Mouse (Mus musculus) midbrain, embryonic 13.5 days (tissue): ENCODE results near the gene Cltc. TPM values are rescaled to one million over a fixed set of nuclear protein-coding genes. Genes with fewer than 3 reads are reported as not detected.
"Not testable (repeated sequence)": the region's sequence is repeated elsewhere in the genome, so short reads cannot be mapped to it uniquely, and the experiment has no call there.

Source experiments
- ATAC-seq: fragments of 200-750 bp; cut with Nextera tagmentation; 2 replicates; pipeline ENCODE4 v1.8.0; 2017; ENCODE audit warnings: mild to moderate bottlenecking, moderate TSS enrichment, moderate library complexity
- H3K27ac ChIP-seq: fragments of 300-500 bp; sonication (generic); 2 replicates; pipeline ENCODE4 v1.5.1; 2015; ENCODE audit warnings: inconsistent platforms, mild to moderate bottlenecking, moderate library complexity
- H3K27me3 ChIP-seq: fragments of 300-500 bp; sonication (generic); 2 replicates; pipeline ENCODE4 v1.6.1; 2015; ENCODE audit warnings: mild to moderate bottlenecking, inconsistent platforms
- H3K36me3 ChIP-seq: fragments of 300-500 bp; sonication (generic); 2 replicates; pipeline ENCODE4 v1.6.1; 2015; ENCODE audit warnings: mild to moderate bottlenecking, inconsistent platforms
- H3K4me1 ChIP-seq: fragments of 300-500 bp; sonication (generic); replicated peaks from 2 replicates; pipeline ENCODE4 v1.6.1; 2015; ENCODE audit warnings: inconsistent platforms
- H3K4me2 ChIP-seq: fragments of 300-500 bp; sonication (generic); replicated peaks from 2 replicates; pipeline ENCODE4 v1.6.1; 2015; ENCODE audit warnings: moderate library complexity, mild to moderate bottlenecking, inconsistent platforms
- H3K4me3 ChIP-seq: fragments of 300-500 bp; sonication (generic); replicated peaks from 2 replicates; pipeline ENCODE4 v1.5.1; 2015; ENCODE audit warnings: mild to moderate bottlenecking, inconsistent platforms
- H3K9ac ChIP-seq: fragments of 300-500 bp; sonication (generic); replicated peaks from 2 replicates; pipeline ENCODE4 v1.6.1; 2015; ENCODE audit warnings: mild to moderate bottlenecking, inconsistent platforms
- H3K9me3 ChIP-seq: fragments of 300-500 bp; sonication (generic); 2 replicates; pipeline ENCODE4 v1.6.1; 2016; ENCODE audit warnings: mild to moderate bottlenecking, inconsistent platforms
- WGBS: fragments of 180-500 bp; shearing (Covaris S2); methylation state at CpG from one replicate; pipeline ENCODE4 v1.1.7; 2015; 5-methylcytosine and 5-hydroxymethylcytosine counted together
- polyA plus RNA-seq: library from polyadenylated mRNA; unstranded; fragments of >200 nt; fragmentation: Nextera tagmentation; extraction: Ambion mirVana; gene quantifications from 2 replicates; pipeline ENCODE4 v1.2.1, GENCODE M21; 2015

The Cltc gene
- 142 and 147 TPM in 2 replicates for polyA plus RNA-seq

DNA sequence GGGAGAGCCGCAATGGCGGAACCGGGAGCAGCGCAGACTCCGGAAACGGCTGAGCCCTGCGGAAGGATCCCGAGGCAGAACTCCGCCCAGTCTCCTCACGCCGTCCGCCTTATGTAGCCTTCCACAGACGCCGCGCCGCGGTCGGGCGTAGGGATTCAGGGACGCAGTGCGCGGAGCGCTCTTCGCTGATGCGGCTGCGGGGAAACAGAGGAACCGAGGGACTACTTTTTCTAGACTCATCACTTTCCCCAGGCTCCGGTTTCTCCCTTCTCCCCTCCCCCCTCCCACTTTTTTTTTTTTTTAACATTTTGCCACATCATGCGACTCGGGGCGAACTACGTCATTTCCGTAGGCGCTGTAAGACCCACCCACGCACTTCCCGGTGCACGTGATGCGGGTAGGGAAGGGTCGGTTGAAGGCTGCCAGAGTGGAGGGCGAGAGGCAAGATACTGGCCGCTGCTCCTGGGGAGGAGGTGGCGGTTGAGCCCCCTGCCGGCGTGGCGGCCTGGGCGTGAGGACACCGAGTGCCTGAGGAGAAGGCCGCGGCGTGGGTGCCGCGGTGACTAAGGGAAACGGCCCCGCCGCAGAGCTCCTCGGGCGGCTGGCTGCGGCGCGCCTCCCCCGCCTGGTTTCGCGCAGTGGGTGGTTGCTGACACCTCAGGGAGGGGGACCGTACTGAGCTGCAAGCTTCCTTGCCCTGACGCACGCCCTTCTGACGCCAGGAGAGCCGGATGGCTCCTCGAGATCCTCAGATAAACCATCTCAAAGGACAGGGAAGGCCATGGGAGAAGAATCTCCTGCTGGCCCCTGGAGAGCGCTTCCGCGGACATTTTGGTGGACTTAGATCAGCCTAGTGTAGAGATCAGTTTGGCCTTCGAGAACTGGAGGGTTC, at the start of gene Cltc:
Cltc (minus strand) TSS at position 86 of the 892 bp plus-strand sequence.
- Histone ChIP-seq H3K36me3 (no peaks in the 10 kb centered on the region), H3K4me3 (peak within 1 kb of the TSS; percentile 86), H3K9ac (peak within 1 kb of the TSS; percentile 92), H3K9me3 (no peaks in the 10 kb centered on the region), H3K27ac (peak within 1 kb of the TSS; percentile 97), H3K27me3 (no peaks in the 10 kb centered on the region), H3K4me2 (peak within 1 kb of the TSS; percentile 87), H3K4me1 (peaks cover 40% of the 10 kb centered on the region)
- ATAC-seq, result peak; percentile 98
- WGBS, result under 1% methylated on average over 69 of the region's 73 CpGs

DNA sequence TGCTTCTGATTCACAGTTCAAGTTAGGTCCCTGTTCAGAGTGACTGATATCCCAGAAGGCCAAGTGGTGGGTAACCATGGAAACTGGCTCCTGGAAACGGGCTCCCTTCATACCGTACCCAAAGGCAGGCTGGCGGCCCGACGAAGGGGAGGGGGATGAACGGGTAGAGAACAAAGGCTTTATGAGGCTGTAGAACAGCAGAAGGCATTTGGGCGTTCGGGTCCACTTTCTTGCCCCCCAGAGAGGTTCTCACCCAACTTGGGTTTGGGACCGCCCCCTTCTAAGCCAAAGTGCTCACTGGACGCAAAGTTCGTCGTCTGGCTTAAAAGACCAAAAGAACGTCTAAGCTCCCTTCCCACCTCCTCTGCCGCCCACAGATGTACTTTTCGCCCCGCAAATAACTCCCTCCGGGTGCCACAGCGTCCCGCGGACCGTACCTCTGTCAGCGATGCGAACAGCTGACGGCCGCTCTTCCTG, 49.7 kb upstream of the Cltc start:
- Histone ChIP-seq H3K4me2 (peak overlapping the region; percentile 68), H3K9ac (peak overlapping the region; percentile 68), H3K27me3 (0 out of 2 replicates have a peak, but pooled peaks cover 4% of the 10 kb centered on the region), H3K4me3 (peak overlapping the region; percentile 85), H3K27ac (peak overlapping the region; percentile 79), H3K36me3 (peaks cover 27% of the 10 kb centered on the region), H3K4me1 (peaks cover 10% of the 10 kb centered on the region), H3K9me3 (no peaks in the 10 kb centered on the region)
- under 1% methylated on average over 25 of the region's 25 CpGs for WGBS
- peak; percentile 94 for ATAC-seq

DNA sequence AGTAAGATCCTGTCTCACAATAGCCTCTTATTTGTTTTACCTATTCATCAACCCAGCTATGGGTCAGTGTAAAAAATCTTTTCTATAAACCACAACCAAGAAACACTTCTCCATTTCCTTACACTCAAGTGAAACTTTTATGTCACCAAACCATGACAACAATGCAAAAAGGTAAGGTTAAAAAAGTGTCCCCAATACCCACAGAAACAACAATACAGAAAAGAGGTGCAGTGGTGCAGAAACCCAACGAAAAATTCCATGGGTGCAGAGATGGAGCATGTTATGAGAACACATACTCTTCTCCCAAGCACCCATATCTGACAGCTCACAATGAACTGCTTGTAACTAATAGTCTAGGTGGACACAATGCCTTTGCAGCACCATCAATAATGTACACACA, 36.8 kb upstream of the Cltc start:
- no peak overlapping the region for H3K9ac ChIP-seq
- ATAC-seq, result no peak
- H3K9me3 ChIP-seq, result no peaks in the 10 kb centered on the region
- WGBS, result 71% methylated on average over 1 of the region's 1 CpGs
- H3K27me3 ChIP-seq, result no peaks in the 10 kb centered on the region
- H3K36me3 ChIP-seq, result peaks cover 64% of the 10 kb centered on the region
- H3K27ac ChIP-seq, result no peak overlapping the region
- no peaks in the 10 kb centered on the region for H3K4me1 ChIP-seq
- no peak overlapping the region for H3K4me3 ChIP-seq
- no peak overlapping the region for H3K4me2 ChIP-seq

DNA sequence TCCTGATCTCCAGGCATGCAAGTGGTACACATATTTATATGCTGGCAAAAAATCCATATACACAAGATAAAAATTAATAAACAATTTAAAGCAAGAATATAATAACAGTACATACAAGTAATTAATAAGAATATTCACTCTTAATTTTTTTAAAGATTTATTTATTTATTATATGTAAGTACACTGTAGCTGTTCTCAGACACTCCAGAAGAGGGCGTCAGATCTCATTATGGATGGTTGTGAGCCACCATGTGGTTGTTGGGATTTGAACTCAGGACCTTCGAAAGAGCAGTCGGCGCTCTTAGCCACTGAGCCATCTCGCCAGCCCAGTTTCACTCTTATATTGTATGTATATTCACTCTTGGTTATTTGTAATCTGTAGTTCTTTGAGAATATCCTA, 30.1 kb upstream of the Cltc start:
- H3K27ac ChIP-seq, H3K9ac ChIP-seq, H3K4me2 ChIP-seq, H3K27me3 ChIP-seq, H3K9me3 ChIP-seq, ATAC-seq, H3K4me1 ChIP-seq, H3K4me3 ChIP-seq: not testable (repeated sequence)
- H3K36me3 ChIP-seq, result peaks cover 68% of the 10 kb centered on the region
- WGBS, result 97% methylated on average over 5 of the region's 5 CpGs

DNA sequence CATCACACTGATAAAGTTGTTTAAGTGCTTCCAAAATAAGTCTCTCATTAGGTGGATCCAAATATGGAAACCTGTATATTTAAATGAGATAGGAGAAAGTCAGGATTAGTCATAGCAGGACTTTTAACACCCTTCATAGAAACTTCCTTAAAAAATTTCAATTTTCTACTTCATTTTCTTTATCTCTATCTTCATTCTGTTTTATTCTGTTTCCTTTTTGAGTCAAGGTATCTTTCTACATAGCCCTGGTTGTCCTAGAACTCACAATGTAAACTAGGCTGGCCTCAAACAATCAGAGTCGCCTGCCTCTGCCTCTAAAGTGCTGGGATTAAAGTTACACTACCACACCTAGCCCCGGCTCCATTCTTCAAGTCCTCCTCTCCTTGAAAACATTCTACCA, 28.4 kb upstream of the Cltc start:
- no peak overlapping the region for H3K27ac ChIP-seq
- peaks cover 78% of the 10 kb centered on the region for H3K36me3 ChIP-seq
- no peak overlapping the region for H3K4me3 ChIP-seq
- H3K4me2 ChIP-seq, result no peak overlapping the region
- no peak for ATAC-seq
- H3K9me3 ChIP-seq, result no peaks in the 10 kb centered on the region
- no peaks in the 10 kb centered on the region for H3K27me3 ChIP-seq
- no peak overlapping the region for H3K9ac ChIP-seq
- H3K4me1 ChIP-seq, result no peaks in the 10 kb centered on the region
- WGBS, result 97% methylated on average over 2 of the region's 2 CpGs

DNA sequence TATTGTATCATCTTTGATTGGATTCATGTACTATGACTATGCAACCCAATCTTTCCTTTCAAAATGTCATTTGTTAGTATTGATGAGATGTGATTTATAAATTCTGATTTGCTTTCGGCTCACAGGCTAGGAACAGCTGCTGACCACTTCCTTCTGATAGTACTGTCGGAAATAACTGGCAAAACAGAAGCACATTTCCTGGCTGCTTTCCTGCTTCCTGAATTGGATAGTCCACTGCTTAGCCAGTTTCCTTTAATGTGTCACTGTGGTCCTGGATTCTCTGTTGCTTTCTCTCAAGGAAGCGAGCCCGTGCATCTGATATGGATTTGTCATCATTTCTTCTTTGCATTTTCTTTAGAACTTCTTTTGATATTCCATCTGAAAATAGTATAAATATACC, 12.5 kb upstream of the Cltc start:
- H3K9ac ChIP-seq, result no peak overlapping the region
- no peak for ATAC-seq
- H3K36me3 ChIP-seq, result peaks cover 46% of the 10 kb centered on the region
- no peaks in the 10 kb centered on the region for H3K4me1 ChIP-seq
- no peaks in the 10 kb centered on the region for H3K27me3 ChIP-seq
- H3K9me3 ChIP-seq, result no peaks in the 10 kb centered on the region
- H3K4me2 ChIP-seq, result no peak overlapping the region
- H3K4me3 ChIP-seq, result no peak overlapping the region
- WGBS, result 90% methylated on average over 4 of the region's 4 CpGs
- H3K27ac ChIP-seq, result no peak overlapping the region

DNA sequence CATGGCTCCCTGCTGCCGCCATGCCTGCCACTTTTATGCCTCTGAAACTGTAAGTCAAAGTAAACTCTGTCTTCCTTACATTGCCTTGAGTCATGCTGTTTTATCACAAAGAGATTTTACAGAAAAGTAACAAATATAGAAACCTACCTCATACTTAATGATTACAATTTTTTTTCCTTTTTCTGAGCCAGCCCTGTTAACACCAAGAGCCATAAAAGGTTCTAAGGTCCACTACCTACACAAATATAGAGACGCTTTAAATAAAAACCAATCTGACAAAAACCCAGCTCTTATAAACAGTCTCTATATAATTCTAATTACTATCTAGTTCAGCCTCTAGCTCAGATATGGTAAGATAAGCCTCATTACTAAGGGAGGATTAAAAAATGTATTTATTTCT, 7.1 kb upstream of the Cltc start:
- Histone ChIP-seq H3K27ac (no peak overlapping the region), H3K4me2 (no peak overlapping the region), H3K9me3 (no peaks in the 10 kb centered on the region), H3K27me3 (no peaks in the 10 kb centered on the region), H3K9ac (no peak overlapping the region), H3K4me1 (no peaks in the 10 kb centered on the region), H3K4me3 (no peak overlapping the region), H3K36me3 (peaks cover 2% of the 10 kb centered on the region; the same call in 1 of the 2 replicates)
- WGBS, result 95% methylated on average over 2 of the region's 2 CpGs
- no peak for ATAC-seq

DNA sequence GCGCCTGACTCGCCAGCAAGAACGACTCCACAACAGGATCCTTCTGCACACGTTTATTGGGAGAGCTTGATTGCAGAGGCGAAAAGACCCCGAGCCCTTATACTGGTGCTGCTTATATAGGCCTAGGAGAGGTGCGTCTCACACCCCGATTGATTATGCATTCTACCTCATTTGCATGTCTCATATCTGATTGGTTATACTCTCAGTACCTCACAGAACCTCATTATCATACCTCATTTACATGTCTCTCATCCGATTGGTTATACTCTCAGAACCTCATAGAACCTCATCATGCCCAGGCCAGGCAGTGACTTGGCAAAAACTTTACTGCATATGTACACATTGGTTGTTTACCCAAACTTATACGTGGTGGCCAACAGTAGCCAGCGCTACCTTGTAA, 5.8 kb upstream of the Cltc start:
- not testable (repeated sequence) for H3K9ac ChIP-seq, H3K4me2 ChIP-seq, H3K4me3 ChIP-seq, H3K27me3 ChIP-seq, H3K27ac ChIP-seq, H3K36me3 ChIP-seq, ATAC-seq, H3K4me1 ChIP-seq, H3K9me3 ChIP-seq
- 95% methylated on average over 11 of the region's 11 CpGs for WGBS

DNA sequence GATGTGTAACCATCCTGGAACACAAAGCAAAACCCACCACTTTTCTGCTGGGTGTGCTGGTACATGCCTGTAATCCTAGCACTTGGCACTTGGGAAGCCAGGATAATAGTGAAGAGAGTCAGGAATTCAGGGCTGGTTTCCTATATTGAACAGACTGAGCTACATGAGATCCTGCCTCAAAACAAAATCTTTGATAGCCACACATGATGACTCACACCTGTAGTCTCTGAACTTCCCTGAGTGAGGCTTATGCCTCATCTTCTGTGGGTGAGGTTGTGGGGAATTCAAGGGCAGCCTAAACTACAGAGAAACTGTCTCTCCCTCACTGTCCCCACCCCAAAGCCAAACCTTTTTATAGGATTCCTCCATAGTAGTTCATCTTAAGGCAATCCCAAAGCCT, 3.0 kb upstream of the Cltc start:
- Histone ChIP-seq H3K4me3 (no peak overlapping the region), H3K27ac (no peak overlapping the region), H3K36me3 (no peaks in the 10 kb centered on the region), H3K4me1 (peaks cover 20% of the 10 kb centered on the region), H3K9me3 (no peaks in the 10 kb centered on the region), H3K9ac (no peak overlapping the region), H3K4me2 (no peak overlapping the region), H3K27me3 (no peaks in the 10 kb centered on the region)
- no peak for ATAC-seq

DNA sequence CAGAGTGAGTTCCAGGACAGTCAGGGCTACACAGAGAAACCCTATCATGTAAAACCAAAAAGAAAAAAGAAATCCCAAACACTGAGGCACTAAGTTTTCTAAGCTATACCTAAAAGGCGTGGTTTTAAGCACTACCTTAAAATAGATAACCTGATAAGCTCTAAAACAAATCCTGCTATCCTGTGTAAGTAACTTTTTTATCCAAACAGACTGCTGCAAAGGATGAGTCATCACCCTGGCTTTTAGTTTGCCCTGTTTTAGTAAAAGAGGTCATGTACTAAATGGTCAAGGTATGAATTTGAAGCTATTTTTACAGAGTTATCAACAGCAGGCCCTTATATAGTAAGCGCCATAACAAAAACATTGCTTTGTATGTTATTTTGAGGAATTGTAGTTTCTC, 2.5 kb upstream of the Cltc start:
- 91% methylated on average over 2 of the region's 2 CpGs for WGBS
- H3K27ac ChIP-seq, result no peak overlapping the region
- H3K4me1 ChIP-seq, result peaks cover 24% of the 10 kb centered on the region
- no peak overlapping the region for H3K4me2 ChIP-seq
- H3K9ac ChIP-seq, result no peak overlapping the region
- no peaks in the 10 kb centered on the region for H3K27me3 ChIP-seq
- no peaks in the 10 kb centered on the region for H3K36me3 ChIP-seq
- no peak overlapping the region for H3K4me3 ChIP-seq
- no peak for ATAC-seq
- H3K9me3 ChIP-seq, result no peaks in the 10 kb centered on the region

DNA sequence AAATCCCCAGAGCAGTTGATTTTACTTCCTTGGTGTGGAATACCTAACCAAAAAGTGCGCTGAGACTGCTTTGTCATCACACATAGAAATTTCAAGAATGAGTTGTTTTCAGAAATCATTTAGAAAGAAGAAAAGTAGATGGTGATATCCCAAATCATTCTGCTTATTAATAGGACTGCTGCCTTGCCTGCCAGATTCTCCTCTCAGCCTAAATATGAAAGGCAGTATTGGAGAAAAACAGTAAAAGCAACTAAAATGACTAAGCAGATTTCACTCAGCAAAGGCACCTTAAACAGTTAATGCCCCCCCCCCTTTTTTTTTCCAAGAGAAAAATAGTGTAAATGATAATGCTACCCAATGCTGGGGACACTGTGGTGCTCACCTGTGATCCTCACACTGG, 1.9 kb upstream of the Cltc start:
- WGBS, result 90% methylated on average over 1 of the region's 1 CpGs
- H3K4me2 ChIP-seq, result no peak overlapping the region
- no peak for ATAC-seq
- H3K9me3 ChIP-seq, result no peaks in the 10 kb centered on the region
- peak overlapping the region; percentile 97; the same call in 1 of the 2 replicates for H3K27ac ChIP-seq
- no peaks in the 10 kb centered on the region for H3K27me3 ChIP-seq
- no peak overlapping the region for H3K9ac ChIP-seq
- H3K36me3 ChIP-seq, result no peaks in the 10 kb centered on the region
- peaks cover 29% of the 10 kb centered on the region for H3K4me1 ChIP-seq
- no peak overlapping the region for H3K4me3 ChIP-seq

DNA sequence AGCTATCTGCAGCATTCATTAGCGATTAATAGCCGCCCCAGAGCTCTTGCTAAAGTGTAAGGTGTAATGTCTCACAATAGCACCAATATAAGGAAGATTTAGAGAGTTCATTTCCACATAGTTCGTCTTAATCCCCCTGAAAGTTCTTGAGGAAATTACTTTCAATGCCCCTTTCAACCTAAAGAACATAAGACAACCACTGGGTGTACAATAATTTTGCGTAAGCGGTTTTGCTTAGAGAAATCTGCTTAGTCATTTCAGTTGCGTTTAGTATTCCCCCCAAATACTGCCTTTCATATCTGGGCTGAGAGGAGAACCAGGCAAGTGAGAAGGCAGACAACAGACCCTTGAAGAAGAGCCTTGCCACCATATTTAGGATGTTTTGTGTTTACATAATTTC, 1.2 kb upstream of the Cltc start:
- Histone ChIP-seq H3K27ac (peak overlapping the region; percentile 97), H3K9ac (peak overlapping the region; percentile 84), H3K4me1 (peaks cover 34% of the 10 kb centered on the region), H3K4me2 (peak overlapping the region; percentile 79), H3K27me3 (no peaks in the 10 kb centered on the region), H3K9me3 (no peaks in the 10 kb centered on the region), H3K4me3 (peak overlapping the region; percentile 86), H3K36me3 (no peaks in the 10 kb centered on the region)
- 38% methylated on average over 6 of the region's 6 CpGs for WGBS
- ATAC-seq, result no peak
